Mouse (Mus musculus): ENCODE data around the gene Auts2.

Auts2 gene

GRCm38 (mm10) chr5:131963565-131963964 lies 579.6 kb downstream of the Auts2 start:
- no peak for DNase-seq

GRCm38 (mm10) chr5:131961859-131962258 lies 581.3 kb downstream of the Auts2 start:
- DNase-seq, result no peak

GRCm38 (mm10) chr5:131960432-131960831 lies 582.7 kb downstream of the Auts2 start:
- no peak for DNase-seq

GRCm38 (mm10) chr5:131956998-131957397 lies 586.1 kb downstream of the Auts2 start:
- DNase-seq, result no peak

GRCm38 (mm10) chr5:131956090-131956489 lies 587.1 kb downstream of the Auts2 start:
- no peak for DNase-seq

GRCm38 (mm10) chr5:131955227-131956016 lies 587.7 kb downstream of the Auts2 start:
- no peak for DNase-seq

GRCm38 (mm10) chr5:131948571-131949151 lies 594.5 kb downstream of the Auts2 start:
- DNase-seq, result no peak

GRCm38 (mm10) chr5:131946801-131947200 lies 596.3 kb downstream of the Auts2 start:
- no peak for DNase-seq

GRCm38 (mm10) chr5:131944761-131945160 lies 598.4 kb downstream of the Auts2 start:
- no peak for DNase-seq

- no peak for DNase-seq
These were observed 614.4 kb downstream of the Auts2 start for GRCm38 (mm10) chr5:131928696-131929095.

GRCm38 (mm10) chr5:131922759-131923158 lies 620.4 kb downstream of the Auts2 start:
- no peak for DNase-seq

- DNase-seq, result no peak
These were observed 621.0 kb downstream of the Auts2 start for GRCm38 (mm10) chr5:131922118-131922517.

GRCm38 (mm10) chr5:131919983-131920777 lies 623.0 kb downstream of the Auts2 start:
- no peak for DNase-seq

GRCm38 (mm10) chr5:131916791-131917403 lies 626.2 kb downstream of the Auts2 start:
- no peak for DNase-seq

- no peak for DNase-seq
These were observed 629.6 kb downstream of the Auts2 start for GRCm38 (mm10) chr5:131913562-131913961.

GRCm38 (mm10) chr5:131912983-131913382 lies 630.2 kb downstream of the Auts2 start:
- DNase-seq, result no peak

GRCm38 (mm10) chr5:131906313-131906712 lies 636.8 kb downstream of the Auts2 start:
- no peak for DNase-seq

- no peak for DNase-seq
These were observed 638.7 kb downstream of the Auts2 start for GRCm38 (mm10) chr5:131904478-131904877.

GRCm38 (mm10) chr5:131898048-131898638 lies 645.0 kb downstream of the Auts2 start:
- no peak for DNase-seq

- DNase-seq, result no peak
These were observed 656.5 kb downstream of the Auts2 start for GRCm38 (mm10) chr5:131886636-131887035.

- DNase-seq, result no peak
These were observed 666.6 kb downstream of the Auts2 start for GRCm38 (mm10) chr5:131876569-131876968.

- DNase-seq, result no peak
These were observed 667.2 kb downstream of the Auts2 start for GRCm38 (mm10) chr5:131875976-131876375.

GRCm38 (mm10) chr5:131873116-131873515 lies 670.0 kb downstream of the Auts2 start:
- DNase-seq, result peak; percentile 8
